Mouse (Mus musculus): Measurements from ENCODE around the gene Ahdc1. TPM values are rescaled to one million over a fixed set of nuclear protein-coding genes. Genes with fewer than 3 reads are reported as not detected.
A peak's percentile ranks its signal among the peaks of the same experiment; 100 is the strongest.

Ahdc1 gene
- total RNA-seq, 2 experiments from 2014 or later: 2.9 TPM; not detected in 1

DNA sequence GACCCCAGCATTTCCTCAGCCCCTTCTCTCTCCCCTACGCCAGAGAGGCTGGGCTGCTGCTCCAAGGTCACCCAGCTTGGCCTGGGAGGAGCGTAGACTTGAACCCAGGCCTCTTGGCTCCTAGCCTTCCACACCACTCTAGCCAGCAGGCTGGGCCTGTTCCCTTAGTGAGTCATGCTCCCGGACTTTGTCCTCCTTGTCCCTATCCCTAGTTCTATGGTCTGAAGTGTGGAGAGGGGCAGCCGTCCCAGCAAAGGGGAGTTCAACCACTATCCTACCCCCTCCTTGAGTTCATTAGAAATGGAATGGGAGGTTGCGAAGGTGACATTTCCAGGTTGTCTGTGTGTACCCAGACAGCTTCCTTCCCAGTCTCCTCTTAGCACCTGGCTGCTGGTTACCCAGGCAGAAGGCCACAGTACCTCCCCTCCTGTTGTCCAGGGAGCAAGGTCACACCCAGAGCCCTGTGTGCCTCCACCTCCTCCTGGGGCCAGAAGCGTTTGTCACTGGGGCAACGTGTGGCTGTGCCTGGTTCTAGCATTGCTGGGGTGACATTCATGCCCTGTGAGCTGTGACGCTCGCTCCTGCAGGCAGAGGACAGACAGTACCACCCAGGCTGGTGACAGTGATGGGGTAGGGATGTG lies 39.3 kb downstream of the Ahdc1 start:
- ATAC-seq (replicated peaks; ENCODE audit: low FRiP score, poor library complexity, severe bottlenecking): no peak

DNA sequence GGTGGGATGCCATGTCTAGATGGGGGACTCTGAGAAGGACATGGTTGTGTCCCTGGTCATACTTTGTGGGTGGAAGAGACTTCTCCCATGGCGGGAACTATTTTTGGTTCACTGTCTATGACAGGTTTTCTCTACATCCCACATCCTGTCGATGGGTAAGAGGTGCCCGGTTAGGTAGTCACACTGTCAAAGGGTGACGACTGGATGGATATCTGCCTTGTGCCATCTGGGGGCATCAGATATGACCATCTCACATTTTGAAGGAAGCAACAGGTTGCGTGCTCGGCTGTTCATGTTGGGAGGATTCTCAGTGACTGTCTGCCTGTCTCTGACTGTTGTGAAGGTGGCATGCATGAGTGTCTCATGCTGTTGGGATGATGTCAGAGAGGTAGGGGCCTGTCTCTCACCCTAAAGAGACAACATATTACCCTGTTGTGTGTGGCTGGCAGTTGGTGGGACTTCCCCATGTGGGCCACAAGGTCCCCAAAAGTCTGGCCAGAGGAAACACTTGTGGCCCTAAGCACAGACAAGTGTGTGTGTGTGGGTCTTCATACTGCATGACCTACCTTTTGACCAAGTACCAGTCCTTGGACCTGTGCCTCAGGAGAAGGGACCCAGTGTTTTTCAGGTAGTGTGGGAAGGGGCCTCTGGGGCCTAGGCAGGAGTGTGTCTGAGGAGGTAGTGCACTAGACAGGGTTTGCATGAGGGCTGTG lies 39.9 kb downstream of the Ahdc1 start:
- no peak for ATAC-seq (replicated peaks; ENCODE audit: low FRiP score, poor library complexity, severe bottlenecking)

DNA sequence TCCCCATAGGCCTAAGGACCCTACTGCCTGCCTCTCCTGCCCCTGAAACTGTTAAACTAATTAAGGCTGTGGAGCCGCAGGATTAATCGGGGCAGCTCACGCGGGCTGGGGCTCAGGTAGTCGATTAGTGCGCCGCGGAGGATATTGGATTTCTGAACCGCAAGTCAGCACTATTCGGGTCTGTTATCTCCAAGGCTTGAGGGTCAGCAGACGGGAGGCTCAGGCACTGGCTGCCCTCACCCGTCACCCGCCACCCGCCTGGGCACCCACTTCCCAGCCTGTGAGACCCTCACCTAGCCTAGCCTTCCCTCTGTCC lies 40.4 kb downstream of the Ahdc1 start:
- no peak for ATAC-seq (replicated peaks; ENCODE audit: low FRiP score, poor library complexity, severe bottlenecking)

DNA sequence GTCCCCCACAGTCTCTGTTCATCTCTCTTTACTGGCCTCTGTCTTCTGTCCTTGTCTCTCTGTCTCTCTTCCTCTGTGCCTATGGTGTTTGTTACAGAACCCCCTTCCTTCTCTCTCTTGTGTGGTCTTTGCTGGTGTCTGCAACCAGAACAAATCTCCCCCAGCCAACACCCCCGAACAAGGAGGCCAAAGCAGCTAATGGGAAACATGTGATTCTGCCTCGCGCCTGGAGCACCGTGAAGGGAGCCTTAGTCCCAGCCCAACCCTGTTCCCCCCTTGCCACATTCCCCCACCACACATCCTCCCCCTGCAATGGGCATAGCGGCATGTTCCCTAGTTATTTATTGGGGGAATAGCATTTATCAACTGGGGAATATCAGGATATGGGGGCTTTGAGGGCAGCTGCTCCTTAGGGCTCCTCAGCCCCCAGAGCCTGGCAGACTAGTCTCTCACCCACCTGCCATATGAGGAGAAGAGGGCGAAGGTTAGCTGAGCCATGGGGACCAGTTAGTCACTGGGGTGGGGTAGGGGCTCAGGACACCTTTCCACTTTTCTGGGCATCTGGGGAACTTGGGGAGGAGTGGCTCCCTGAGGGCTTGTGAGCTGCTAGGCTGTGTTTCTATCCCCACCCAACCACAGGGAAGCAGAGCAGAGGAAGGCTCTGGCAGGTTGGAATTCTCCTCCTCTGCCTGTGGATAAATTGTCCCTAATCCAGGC lies 41.1 kb downstream of the Ahdc1 start:
- ATAC-seq (replicated peaks; ENCODE audit: low FRiP score, poor library complexity, severe bottlenecking): no peak

DNA sequence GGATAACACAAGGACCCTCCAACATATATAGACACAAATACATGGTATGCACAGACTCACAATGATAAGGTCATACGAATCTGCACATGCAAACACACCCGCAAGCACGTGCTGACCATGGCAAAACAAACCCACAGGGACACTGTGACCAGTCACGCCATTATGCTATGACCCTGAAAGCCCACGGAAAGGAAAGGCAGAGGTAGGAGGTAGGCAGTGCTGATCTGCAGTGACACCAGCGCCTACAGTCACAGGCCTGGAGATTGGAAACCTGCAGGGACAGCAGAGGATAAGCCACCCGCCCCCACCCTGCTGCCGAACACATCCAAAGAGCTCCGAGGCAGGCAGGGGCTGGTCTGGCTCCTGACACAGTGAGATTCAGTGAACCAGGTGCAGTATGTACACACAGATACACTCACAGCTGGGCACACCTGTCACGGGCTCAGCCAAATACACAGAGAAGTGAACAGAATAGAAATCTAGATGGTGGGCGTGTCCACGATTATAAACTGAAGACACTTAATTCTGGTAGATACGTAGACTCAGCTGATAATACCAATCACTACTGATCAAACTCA lies 42.0 kb downstream of the Ahdc1 start:
- no peak for ATAC-seq (replicated peaks; ENCODE audit: low FRiP score, poor library complexity, severe bottlenecking)

DNA sequence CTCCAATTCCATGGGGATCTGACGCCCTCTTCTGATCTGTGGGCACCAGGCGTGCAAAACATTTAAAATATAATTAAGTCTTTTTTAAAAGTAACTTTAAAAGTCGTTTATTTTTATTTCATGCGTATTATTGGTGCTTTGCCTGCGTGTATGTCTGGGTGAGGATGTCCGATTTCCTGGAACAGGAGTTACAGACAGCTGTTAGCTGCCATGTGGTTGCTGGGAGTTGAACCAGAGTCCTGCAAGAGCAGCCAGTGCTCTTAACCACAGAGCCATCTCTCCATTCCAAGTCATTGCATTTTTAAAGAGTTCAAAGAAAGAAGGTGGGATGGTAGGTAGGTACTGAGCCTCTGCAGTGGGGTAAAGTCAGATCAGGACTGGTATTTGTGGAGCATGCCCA lies 43.5 kb downstream of the Ahdc1 start:
- no peak for ATAC-seq (replicated peaks; ENCODE audit: low FRiP score, poor library complexity, severe bottlenecking)

DNA sequence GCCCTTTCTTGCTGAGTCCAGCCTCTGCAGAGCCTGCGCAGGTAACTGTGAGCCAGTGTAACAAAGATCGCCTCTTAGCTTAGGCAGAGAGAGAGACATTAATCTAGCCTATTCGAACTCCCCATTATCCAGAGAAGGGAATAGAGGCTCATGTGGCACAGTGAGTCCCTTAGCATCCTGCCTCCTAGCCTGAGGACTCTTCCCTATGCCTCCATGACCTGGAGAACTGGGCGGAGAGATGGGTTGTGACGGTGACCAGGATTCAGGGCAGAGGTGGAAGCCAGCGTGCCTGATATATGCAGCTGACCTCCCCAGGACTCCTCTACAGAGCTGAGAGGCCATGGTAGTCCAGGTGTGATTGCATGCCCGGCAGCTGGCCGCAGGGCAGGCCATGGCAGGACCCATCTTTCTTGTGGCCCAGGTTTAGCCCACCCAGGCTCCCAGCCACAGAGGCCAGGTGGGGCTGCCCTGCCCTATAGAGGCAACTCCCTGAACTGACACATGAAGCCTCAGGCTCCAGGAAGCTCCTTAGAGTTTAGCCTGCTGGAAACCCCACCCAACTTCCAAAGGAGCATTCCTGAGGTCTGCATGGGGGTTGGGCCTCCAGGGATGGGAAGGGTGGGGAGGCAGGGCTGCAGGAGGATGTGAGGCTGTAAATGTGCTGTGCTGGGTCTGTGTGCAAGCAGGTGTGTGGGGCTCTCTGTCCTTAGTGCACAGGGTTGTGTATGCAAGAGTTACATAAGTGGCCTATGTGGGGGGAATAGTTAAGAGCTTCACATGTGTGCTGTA lies 44.3 kb downstream of the Ahdc1 start:
- ATAC-seq (replicated peaks; ENCODE audit: low FRiP score, poor library complexity, severe bottlenecking): no peak

DNA sequence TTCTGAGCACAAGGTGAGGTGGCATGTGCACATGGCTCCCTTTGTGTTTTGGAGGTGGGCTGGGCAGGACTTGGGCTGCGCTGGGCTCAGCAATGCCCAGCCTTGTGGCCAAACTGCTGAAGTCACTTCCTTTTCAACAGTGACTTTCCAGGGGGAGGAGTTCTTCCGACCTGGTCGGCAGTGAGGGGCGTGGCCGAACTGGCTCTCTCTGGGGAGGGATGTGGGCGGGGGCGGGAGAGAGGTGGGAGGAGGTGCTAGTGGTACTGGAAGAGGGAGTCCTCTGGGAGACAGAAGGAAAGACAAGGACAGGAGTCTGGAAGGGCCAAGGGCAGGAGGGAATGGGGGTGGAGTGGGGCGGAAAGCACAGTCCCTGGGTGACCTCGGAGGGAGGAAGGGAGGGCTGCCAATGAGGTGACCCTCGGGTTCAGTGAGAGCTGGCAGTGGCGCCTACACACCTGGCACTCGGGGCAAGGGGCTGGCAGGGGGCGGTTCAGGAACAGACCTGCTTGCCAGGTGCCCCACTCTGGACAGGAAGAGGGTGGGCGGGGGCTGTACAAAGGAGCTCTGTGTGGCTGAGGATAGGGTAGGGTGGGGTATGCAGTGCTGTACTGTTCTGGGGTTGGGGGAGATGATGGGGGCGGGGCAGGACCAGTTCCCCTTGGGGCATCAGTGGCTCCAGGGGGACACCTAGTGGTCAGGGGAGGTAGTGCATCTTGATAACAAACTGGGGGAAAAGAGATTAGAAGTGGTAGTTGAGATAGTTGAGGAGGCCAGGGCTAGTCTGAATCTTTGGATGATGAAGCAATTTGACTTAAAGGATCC lies 45.2 kb downstream of the Ahdc1 start:
- ATAC-seq (replicated peaks; ENCODE audit: low FRiP score, poor library complexity, severe bottlenecking): peak; percentile 47; the same call in 1 of the 2 replicates

DNA sequence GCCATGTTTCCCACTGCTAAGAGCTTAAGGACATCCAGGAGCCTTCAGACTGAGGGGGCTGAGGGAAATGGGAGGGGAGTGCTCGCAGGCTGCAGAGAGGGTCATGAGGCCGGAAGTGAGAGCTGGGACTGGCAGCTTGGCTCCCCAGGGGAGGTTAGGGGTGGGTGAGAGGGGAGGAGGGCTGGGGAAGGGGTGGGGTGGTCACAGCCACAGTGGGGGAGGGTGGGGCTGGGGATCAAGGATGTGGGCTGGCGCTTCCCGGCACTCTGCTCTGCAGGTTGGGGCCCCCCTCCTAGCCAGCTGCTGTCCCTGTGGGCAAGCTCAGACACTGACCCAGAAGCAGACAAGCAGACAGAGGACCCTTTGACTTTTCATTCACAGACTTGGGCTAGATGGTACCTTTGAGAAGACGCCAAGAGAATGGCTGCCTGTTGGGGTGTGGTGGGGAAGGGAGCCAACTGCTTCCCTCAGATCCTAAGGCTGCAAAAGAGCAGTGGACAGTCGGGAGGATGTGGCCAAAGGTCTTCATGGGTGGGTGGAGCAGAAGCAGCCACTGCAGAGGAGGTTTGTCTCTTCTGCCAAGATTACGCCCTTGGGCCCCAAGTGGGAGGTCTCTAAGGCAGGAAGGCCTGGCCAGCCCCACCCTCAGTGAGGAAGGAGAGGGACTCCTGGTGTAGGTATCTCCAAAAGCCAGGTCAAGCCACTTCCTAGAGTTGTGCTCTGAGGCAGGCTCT lies 46.5 kb downstream of the Ahdc1 start:
- peak; percentile 38; the same call in 1 of the 2 replicates for ATAC-seq (replicated peaks; ENCODE audit: low FRiP score, poor library complexity, severe bottlenecking)

DNA sequence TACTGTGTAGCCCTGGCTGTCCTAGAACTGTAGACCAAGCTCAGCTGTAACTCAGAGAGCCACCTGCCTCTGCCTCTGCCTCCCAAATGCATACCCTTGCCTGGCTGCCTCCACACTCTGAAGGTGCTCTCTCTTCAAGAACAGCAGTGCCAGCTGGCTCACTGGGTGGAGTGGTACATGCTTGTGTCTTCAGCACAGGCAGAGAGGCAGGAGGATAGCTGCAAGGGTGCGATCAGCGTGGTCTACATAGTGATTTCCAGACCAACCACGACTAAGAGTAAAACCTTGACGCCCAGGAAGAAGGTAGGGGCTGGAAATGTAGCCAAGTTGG lies 47.0 kb downstream of the Ahdc1 start:
- no peak for ATAC-seq (replicated peaks; ENCODE audit: low FRiP score, poor library complexity, severe bottlenecking)

DNA sequence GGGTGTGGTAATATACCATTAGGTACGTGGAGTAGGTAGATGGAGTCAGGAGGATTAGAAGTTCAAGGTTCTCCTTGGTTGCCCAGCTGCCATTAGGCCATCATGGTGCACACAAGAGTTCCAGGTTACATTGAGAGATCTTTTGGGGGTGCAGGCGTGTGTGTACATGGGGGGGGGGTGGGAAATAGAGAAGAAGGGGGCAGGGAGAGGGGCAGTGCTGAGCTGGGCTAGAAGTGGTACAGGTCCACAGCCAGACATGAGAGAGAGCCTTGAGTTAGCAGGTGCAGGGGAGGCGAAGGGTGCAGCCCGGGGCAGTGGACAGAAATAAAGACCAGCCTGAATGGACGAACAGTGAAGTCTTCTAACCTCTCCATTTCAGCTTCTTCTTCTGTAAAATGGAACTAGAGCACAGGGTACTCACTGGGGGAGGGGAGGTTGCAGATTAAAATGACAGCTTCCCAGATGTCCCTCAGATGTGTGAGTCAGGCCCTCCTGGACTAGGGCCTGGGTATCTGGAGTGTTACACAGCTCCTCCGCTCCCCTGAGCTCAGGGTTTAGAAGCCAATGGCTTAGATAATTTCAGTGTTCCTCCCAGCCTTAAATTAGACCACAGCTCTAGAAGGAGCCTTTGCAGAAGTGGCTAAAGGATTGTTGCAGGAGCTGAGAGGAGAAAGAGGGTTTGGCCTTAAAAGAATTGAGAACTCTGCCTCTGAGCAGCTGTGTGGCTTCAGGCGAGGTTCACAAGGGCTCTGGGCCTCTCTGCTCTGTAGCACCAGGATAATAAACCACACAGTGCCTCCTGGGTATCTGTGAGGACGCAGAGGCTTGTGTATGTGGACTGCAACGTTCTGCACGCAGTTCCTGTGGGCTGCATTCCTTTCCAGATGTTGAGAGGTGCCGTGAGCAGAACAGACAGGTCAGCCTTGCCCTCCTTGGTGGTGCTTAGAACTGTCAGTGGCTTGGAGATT lies 47.7 kb downstream of the Ahdc1 start:
- ATAC-seq (replicated peaks; ENCODE audit: low FRiP score, poor library complexity, severe bottlenecking): no peak

DNA sequence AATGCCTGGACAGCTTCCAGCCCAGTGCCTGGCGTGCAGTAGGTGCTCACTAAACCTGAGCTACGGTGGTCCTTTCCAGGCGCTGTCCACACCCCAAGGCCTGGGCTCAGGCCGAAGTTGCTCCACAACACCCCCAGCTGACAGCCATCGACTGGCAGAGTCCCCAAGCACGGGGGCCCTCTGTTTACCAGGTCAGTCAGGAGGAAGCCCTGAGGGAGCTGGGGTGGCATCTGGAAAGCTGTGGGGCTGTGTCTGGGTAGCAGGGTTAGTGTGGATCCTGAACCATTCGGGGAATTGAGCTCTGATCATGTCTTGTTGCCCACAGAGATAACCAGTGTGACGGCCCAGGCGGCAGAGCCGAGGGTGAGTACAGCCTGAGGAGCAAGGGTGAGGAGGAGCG lies 49.6 kb downstream of the Ahdc1 start:
- ATAC-seq (replicated peaks; ENCODE audit: low FRiP score, poor library complexity, severe bottlenecking): no peak

DNA sequence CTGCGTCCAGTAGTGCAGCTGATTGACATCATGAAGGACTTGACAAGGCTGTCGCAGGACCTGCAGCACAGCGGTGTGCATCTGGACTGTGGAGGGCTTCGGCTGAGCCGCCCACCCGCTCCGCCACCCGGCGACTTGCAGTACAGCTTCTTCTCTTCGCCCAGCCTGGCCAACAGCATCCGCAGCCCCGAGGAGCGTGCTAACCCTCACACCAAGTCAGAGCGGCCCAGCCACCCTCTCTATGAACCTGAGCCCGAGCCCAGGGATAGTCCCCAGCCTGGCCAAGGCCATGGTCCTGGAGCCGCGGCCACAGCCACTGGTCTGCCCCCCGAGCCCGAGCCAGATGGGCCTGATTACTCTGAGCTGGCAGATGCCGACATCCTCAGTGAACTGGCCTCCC lies 50.7 kb downstream of the Ahdc1 start:
- ATAC-seq (replicated peaks; ENCODE audit: low FRiP score, poor library complexity, severe bottlenecking): no peak

DNA sequence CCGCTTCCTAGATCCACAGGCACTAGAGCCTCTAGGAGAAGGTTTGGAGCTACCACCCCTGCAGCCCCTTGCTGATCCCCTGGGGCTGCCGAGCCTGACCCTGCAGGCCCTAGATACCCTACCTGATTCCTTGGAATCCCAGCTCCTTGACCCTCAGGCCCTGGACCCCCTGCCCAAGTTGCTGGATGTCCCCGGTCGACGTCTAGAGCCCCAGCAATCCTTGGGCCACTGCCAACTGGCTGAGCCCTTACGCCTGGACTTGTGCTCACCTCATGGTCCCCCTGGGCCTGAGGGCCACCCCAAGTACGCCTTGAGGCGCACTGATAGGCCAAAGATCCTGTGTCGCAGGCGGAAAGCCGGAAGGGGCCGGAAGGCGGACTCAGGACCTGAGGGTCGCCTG lies 51.2 kb downstream of the Ahdc1 start:
- ATAC-seq (replicated peaks; ENCODE audit: low FRiP score, poor library complexity, severe bottlenecking): no peak

DNA sequence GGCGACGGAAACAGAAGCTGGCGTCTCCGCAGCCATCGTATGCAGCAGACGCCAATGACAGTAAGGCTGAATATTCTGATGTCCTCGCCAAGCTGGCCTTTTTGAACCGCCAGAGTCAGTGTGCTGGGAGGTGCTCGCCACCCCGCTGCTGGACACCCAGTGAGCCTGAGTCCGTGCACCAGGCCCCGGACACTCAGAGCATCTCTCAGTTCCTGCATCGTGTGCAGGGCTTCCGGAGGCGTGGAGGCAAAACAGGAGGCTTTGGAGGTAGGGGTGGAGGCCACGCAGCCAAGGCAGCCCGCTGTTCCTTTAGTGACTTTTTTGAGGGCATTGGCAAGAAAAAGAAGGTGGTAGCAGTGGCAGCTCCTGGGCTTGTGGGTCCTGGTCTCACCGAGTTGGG lies 52.1 kb downstream of the Ahdc1 start:
- ATAC-seq (replicated peaks; ENCODE audit: low FRiP score, poor library complexity, severe bottlenecking): no peak

DNA sequence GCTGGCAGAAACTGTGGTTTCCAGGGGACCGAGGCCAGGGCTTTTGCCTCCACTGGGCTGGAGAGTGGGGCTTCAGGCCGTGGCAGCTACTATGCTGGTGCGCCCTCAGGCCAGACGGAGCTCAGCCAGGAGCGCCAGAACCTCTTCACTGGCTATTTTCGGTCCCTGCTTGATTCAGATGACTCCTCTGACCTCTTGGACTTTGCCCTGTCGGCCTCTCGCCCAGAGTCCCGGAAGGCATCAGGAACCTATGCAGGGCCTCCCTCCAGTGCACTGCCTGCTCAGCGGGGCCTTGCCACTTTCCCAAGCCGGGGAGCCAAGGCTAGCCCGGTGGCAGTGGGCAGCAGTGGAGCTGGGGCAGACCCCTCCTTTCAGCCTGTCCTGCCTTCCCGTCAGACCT lies 52.7 kb downstream of the Ahdc1 start:
- no peak for ATAC-seq (replicated peaks; ENCODE audit: low FRiP score, poor library complexity, severe bottlenecking)

DNA sequence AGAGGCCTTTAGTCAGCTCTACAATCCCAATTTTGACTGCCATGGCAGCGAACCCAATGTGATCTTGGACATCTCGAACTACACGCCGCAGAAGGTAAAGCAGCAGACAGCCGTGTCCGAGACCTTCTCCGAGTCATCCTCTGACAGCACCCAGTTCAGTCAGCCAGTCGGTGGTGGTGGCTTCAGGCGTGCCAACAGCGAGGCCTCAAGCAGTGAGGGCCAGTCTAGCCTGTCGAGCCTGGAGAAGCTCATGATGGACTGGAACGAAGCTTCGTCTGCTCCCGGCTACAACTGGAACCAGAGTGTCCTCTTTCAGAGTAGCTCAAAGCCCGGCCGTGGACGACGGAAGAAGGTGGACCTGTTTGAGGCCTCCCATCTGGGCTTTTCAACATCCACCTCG lies 53.7 kb downstream of the Ahdc1 start:
- ATAC-seq (replicated peaks; ENCODE audit: low FRiP score, poor library complexity, severe bottlenecking): no peak

DNA sequence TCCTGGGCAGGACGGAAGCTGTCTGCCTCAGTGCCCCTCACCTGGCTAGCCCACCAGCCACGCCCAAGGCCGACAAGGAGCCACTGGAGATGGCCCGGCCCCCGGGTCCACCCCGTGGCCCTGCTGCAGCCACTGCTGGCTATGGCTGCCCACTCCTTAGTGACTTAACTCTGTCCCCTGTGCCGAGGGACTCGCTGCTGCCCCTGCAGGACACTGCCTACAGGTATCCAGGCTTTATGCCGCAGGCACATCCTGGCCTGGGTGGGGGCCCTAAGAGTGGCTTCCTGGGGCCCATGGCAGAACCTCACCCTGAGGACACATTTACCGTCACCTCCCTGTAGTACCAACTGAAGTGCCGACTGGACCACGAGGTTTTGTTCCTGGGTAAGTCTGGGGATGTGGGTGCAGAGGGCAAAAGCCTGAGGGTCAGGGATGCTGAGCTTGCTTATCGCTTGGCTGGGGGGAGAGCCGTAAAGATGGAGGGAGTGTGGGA lies 54.9 kb downstream of the Ahdc1 start:
- no peak for ATAC-seq (replicated peaks; ENCODE audit: low FRiP score, poor library complexity, severe bottlenecking)
